Mouse (Mus musculus): ENCODE results near the gene Zbtb20.

Zbtb20 gene

GRCm38 (mm10) chr16:43537163-43537562 lies 661.5 kb downstream of the Zbtb20 start:
- in situ Hi-C loops (cut with MboI; ENCODE audit: unreplicated experiment in 2 of 2), result loop anchor here (5.0 to 10.0 kb wide), 3 partner anchors 268 to 528 kb away; partner anchors contain the start of gene Gramd1c (in 2 of the 2)

- in situ Hi-C loops (cut with MboI; ENCODE audit: unreplicated experiment in 2 of 2), result loop anchor here (5.0 to 10.0 kb wide), 3 partner anchors 265 to 525 kb away; partner anchors contain the start of gene Gramd1c (in 2 of the 2)
Observed at GRCm38 (mm10) chr16:43539659-43540096, 664.0 kb downstream of the Zbtb20 start.

- in situ Hi-C loops (cut with MboI; ENCODE audit: unreplicated experiment in 2 of 2), result loop anchor here in 1 of 2 experiments (10.0 kb wide), 1 partner anchor 265 kb away; no protein-coding TSS in a partner anchor
Observed at GRCm38 (mm10) chr16:43540108-43540507, 664.4 kb downstream of the Zbtb20 start.

GRCm38 (mm10) chr16:43540546-43541167 lies 665.0 kb downstream of the Zbtb20 start:
- in situ Hi-C loops (cut with MboI; ENCODE audit: unreplicated experiment in 2 of 2), result loop anchor here in 1 of 2 experiments (10.0 kb wide), 1 partner anchor 264 kb away; no protein-coding TSS in a partner anchor

- in situ Hi-C loops (cut with MboI; ENCODE audit: unreplicated experiment in 2 of 2), result loop anchor here in 1 of 2 experiments (10.0 kb wide), 1 partner anchor 260 kb away; no protein-coding TSS in a partner anchor
Observed at GRCm38 (mm10) chr16:43545261-43545660, 669.6 kb downstream of the Zbtb20 start.

GRCm38 (mm10) chr16:43547323-43548180 lies 671.9 kb downstream of the Zbtb20 start:
- in situ Hi-C loops (cut with MboI; ENCODE audit: unreplicated experiment in 2 of 2), result loop anchor here in 1 of 2 experiments (10.0 kb wide), 1 partner anchor 257 kb away; no protein-coding TSS in a partner anchor

- in situ Hi-C loops (cut with MboI; ENCODE audit: unreplicated experiment in 2 of 2), result loop anchor here in 1 of 2 experiments (10.0 kb wide), 1 partner anchor 256 kb away; no protein-coding TSS in a partner anchor
Observed at GRCm38 (mm10) chr16:43548774-43549173, 673.1 kb downstream of the Zbtb20 start.

GRCm38 (mm10) chr16:43549425-43550089 lies 673.9 kb downstream of the Zbtb20 start:
- in situ Hi-C loops (cut with MboI; ENCODE audit: unreplicated experiment in 2 of 2), result loop anchor here in 1 of 2 experiments (10.0 kb wide), 1 partner anchor 255 kb away; no protein-coding TSS in a partner anchor

GRCm38 (mm10) chr16:43552443-43552842 lies 676.8 kb downstream of the Zbtb20 start:
- in situ Hi-C loops (cut with MboI; ENCODE audit: unreplicated experiment in 2 of 2), result no loop called here

- in situ Hi-C loops (cut with MboI; ENCODE audit: unreplicated experiment in 2 of 2), result no loop called here
Observed at GRCm38 (mm10) chr16:43557385-43557784, 681.7 kb downstream of the Zbtb20 start.

GRCm38 (mm10) chr16:43561330-43561729 lies 685.6 kb downstream of the Zbtb20 start:
- in situ Hi-C loops (cut with MboI; ENCODE audit: unreplicated experiment in 2 of 2), result no loop called here

- in situ Hi-C loops (cut with MboI; ENCODE audit: unreplicated experiment in 2 of 2), result no loop called here
Observed at GRCm38 (mm10) chr16:43561956-43562355, 686.3 kb downstream of the Zbtb20 start.

GRCm38 (mm10) chr16:43565872-43566271 lies 690.2 kb downstream of the Zbtb20 start:
- in situ Hi-C loops (cut with MboI; ENCODE audit: unreplicated experiment in 2 of 2), result no loop called here

- in situ Hi-C loops (cut with MboI; ENCODE audit: unreplicated experiment in 2 of 2), result no loop called here
Observed at GRCm38 (mm10) chr16:43566511-43566910, 690.8 kb downstream of the Zbtb20 start.

- in situ Hi-C loops (cut with MboI; ENCODE audit: unreplicated experiment in 2 of 2), result loop anchor here (10.0 kb wide), 3 partner anchors 737 to 1377 kb away; no protein-coding TSS in a partner anchor
Observed at GRCm38 (mm10) chr16:43571376-43572081, 695.8 kb downstream of the Zbtb20 start.

- in situ Hi-C loops (cut with MboI; ENCODE audit: unreplicated experiment in 2 of 2), result loop anchor here (10.0 kb wide), 3 partner anchors 737 to 1377 kb away; no protein-coding TSS in a partner anchor
Observed at GRCm38 (mm10) chr16:43572171-43572570, 696.5 kb downstream of the Zbtb20 start.

- in situ Hi-C loops (cut with MboI; ENCODE audit: unreplicated experiment in 2 of 2), result loop anchor here (10.0 kb wide), 3 partner anchors 738 to 1378 kb away; no protein-coding TSS in a partner anchor
Observed at GRCm38 (mm10) chr16:43572766-43573165, 697.1 kb downstream of the Zbtb20 start.

GRCm38 (mm10) chr16:43573181-43573833 lies 697.6 kb downstream of the Zbtb20 start:
- in situ Hi-C loops (cut with MboI; ENCODE audit: unreplicated experiment in 2 of 2), result loop anchor here (10.0 kb wide), 3 partner anchors 739 to 1379 kb away; no protein-coding TSS in a partner anchor
